Mouse (Mus musculus) lung, embryonic 16.5 days (tissue): ENCODE results near the gene Spr. TPM values are rescaled to one million over a fixed set of nuclear protein-coding genes. Genes with fewer than 3 reads are reported as not detected.
A peak's percentile ranks its signal among the peaks of the same experiment; 100 is the strongest.
"Not testable (repeated sequence)": the region's sequence is repeated elsewhere in the genome, so short reads cannot be mapped to it uniquely, and the experiment has no call there.

Experiments
- ATAC-seq: fragments of 200-750 bp; cut with Nextera tagmentation; 2 replicates; pipeline ENCODE4 v1.8.0; 2017; ENCODE audit warnings: low read depth, mild to moderate bottlenecking, moderate library complexity
- H3K27ac ChIP-seq: fragments of 300-500 bp; sonication (generic); 2 replicates; pipeline ENCODE4 v1.5.1; 2014; ENCODE audit warnings: mild to moderate bottlenecking, control low read depth, low read length
- H3K27me3 ChIP-seq: fragments of 300-500 bp; sonication (generic); 2 replicates; pipeline ENCODE4 v1.6.1; 2014; ENCODE audit warnings: low read depth, low read length, mixed read lengths; ENCODE audit not compliant: control insufficient read depth, insufficient read depth
- H3K36me3 ChIP-seq: fragments of 300-500 bp; sonication (generic); 2 replicates; pipeline ENCODE4 v1.6.1; 2014; ENCODE audit warnings: low read length; ENCODE audit not compliant: control insufficient read depth, insufficient read depth
- H3K4me1 ChIP-seq: fragments of 300-500 bp; sonication (generic); replicated peaks from 2 replicates; pipeline ENCODE4 v1.6.1; 2014; ENCODE audit warnings: low read length, mixed read lengths; ENCODE audit not compliant: control insufficient read depth, insufficient read depth
- H3K4me2 ChIP-seq: fragments of 300-500 bp; sonication (generic); 2 replicates; pipeline ENCODE4 v1.6.1; 2014; ENCODE audit warnings: low read depth, low read length, control low read depth
- H3K4me3 ChIP-seq: fragments of 300-500 bp; sonication (generic); 2 replicates; pipeline ENCODE4 v1.5.1; 2014; ENCODE audit warnings: mild to moderate bottlenecking, low read length, control low read depth
- H3K9ac ChIP-seq: fragments of 300-500 bp; sonication (generic); 2 replicates; pipeline ENCODE4 v1.6.1; 2014; ENCODE audit warnings: low read length, control low read depth
- H3K9me3 ChIP-seq: fragments of 300-500 bp; sonication (generic); 2 replicates; pipeline ENCODE4 v1.6.1; 2016; ENCODE audit warnings: low read length; ENCODE audit not compliant: control insufficient read depth
- WGBS: fragments of 180-500 bp; shearing (Covaris S2); extraction: QIAGEN DNeasy Blood & Tissue Kit; methylation state at CpG from one replicate; pipeline ENCODE4 v1.1.7; 2014; 5-methylcytosine and 5-hydroxymethylcytosine counted together
- polyA plus RNA-seq: library from polyadenylated mRNA; unstranded; fragments of >200 nt; fragmentation: Nextera tagmentation; extraction: Ambion mirVana; gene quantifications from 2 replicates; pipeline ENCODE4 v1.2.1, GENCODE M21; 2015

Spr gene
- polyA plus RNA-seq, 1 experiment from 2014 or later, result 63.6 TPM

GRCm38 (mm10) chr6:85159092-85159760, 21.7 kb upstream of the Spr start:
- WGBS, result 20% methylated on average over 6 of the region's 6 CpGs
- ATAC-seq, H3K27ac ChIP-seq: not testable (repeated sequence)

GRCm38 (mm10) chr6:85158040-85158804, 20.7 kb upstream of the Spr start:
- not testable (repeated sequence) for H3K27ac ChIP-seq, H3K27me3 ChIP-seq, H3K36me3 ChIP-seq, H3K4me3 ChIP-seq, H3K9me3 ChIP-seq, H3K4me1 ChIP-seq, ATAC-seq, H3K4me2 ChIP-seq, H3K9ac ChIP-seq
- 72% methylated on average over 4 of the region's 4 CpGs for WGBS

More at GRCm38 (mm10) chr6:85159092-85159760, 21.7 kb upstream of the Spr start:
- not testable (repeated sequence) for H3K4me2 ChIP-seq, H3K27me3 ChIP-seq, H3K36me3 ChIP-seq, H3K4me1 ChIP-seq, H3K9ac ChIP-seq, H3K4me3 ChIP-seq, H3K9me3 ChIP-seq

DNA sequence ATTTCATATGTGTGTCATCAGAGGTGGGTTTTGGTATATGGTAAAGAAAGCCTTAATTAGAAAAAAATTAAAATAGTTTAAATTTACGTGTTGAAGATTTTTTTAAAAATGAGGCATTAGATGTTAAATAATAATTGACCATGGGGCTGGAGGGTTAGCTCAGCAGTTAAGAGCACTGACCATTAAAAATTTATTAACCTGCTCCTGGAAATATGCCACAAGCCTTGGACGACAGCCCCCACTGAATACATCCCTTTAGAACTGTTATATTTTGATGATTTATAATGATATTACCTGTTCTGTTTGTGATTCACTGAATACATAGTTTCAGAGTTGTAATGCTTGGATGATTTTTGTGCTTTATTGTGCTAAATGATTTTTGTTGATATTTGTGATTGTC, 19.0 kb upstream of the Spr start:
- not testable (repeated sequence) for H3K9ac ChIP-seq, H3K9me3 ChIP-seq, H3K27ac ChIP-seq, H3K4me2 ChIP-seq, H3K4me1 ChIP-seq, H3K27me3 ChIP-seq, ATAC-seq, H3K4me3 ChIP-seq, H3K36me3 ChIP-seq
- 73% methylated on average over 2 of the region's 2 CpGs for WGBS

DNA sequence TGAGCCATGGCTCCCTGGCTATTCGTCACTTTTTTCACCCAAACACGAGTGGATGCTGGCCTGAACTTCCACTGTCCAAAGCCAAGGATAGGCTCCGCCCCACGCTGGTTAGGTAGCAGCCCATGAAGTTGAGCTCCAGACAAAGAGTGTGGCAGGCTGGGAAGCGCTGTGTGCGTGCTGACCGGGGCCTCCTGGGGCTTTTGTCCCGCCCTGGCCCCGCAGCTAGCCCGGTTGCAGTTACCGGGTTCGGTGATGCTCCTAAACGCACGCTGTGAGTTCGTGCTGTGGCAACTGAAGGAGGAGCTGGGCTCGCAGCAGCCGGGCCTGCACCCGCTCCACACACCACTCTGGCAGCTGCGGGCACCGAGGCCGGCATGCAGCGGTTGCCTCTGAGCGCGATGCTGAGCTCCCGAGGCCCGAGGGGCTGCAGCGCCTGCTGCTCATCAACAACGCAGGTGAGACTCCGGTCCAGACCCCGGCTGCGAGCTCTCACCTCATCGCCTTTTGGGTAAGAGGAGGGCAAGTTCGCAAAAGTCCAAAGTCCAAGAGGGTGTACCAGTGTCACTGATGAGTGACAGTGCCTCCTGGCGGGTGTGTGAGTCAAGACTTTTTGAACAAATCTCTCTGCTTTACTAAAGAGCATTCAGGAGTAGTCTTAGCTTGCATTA, 17.4 kb upstream of the Spr start:
- Histone ChIP-seq H3K36me3 (no peaks in the 10 kb centered on the region), H3K27me3 (no peaks in the 10 kb centered on the region), H3K4me3 (peak overlapping the region; percentile 60), H3K9me3 (no peaks in the 10 kb centered on the region), H3K4me2 (peak overlapping the region; percentile 89), H3K27ac (peak overlapping the region; percentile 17; the same call in 1 of the 2 replicates), H3K9ac (peak overlapping the region; percentile 74), H3K4me1 (peaks cover 2% of the 10 kb centered on the region; the same call in 1 of the 2 replicates)
- WGBS, result 1% methylated on average over 34 of the region's 34 CpGs
- ATAC-seq, result peak; percentile 77

GRCm38 (mm10) chr6:85153970-85154540, 16.5 kb upstream of the Spr start:
- H3K9ac ChIP-seq, result no peak overlapping the region
- ATAC-seq, result peak; percentile 67; the same call in 1 of the 2 replicates
- no peaks in the 10 kb centered on the region for H3K9me3 ChIP-seq
- H3K27ac ChIP-seq, result no peak overlapping the region
- peaks cover 2% of the 10 kb centered on the region; the same call in 1 of the 2 replicates for H3K4me1 ChIP-seq
- H3K36me3 ChIP-seq, result no peaks in the 10 kb centered on the region
- 11% methylated on average over 9 of the region's 9 CpGs for WGBS
- H3K4me2 ChIP-seq, result no peak overlapping the region
- no peak overlapping the region for H3K4me3 ChIP-seq
- no peaks in the 10 kb centered on the region for H3K27me3 ChIP-seq

- ATAC-seq, result no peak
- no peaks in the 10 kb centered on the region for H3K9me3 ChIP-seq
- H3K27me3 ChIP-seq, result no peaks in the 10 kb centered on the region
- no peak overlapping the region for H3K9ac ChIP-seq
- no peak overlapping the region for H3K27ac ChIP-seq
- peaks cover 2% of the 10 kb centered on the region; the same call in 1 of the 2 replicates for H3K4me1 ChIP-seq
- H3K4me2 ChIP-seq, result no peak overlapping the region
- WGBS, result 67% methylated on average over 3 of the region's 3 CpGs
- H3K36me3 ChIP-seq, result no peaks in the 10 kb centered on the region
- H3K4me3 ChIP-seq, result no peak overlapping the region
Measured at GRCm38 (mm10) chr6:85150386-85150785, 12.8 kb upstream of the Spr start.

- Histone ChIP-seq H3K4me2 (no peak overlapping the region), H3K36me3 (no peaks in the 10 kb centered on the region), H3K9ac (no peak overlapping the region), H3K9me3 (no peaks in the 10 kb centered on the region), H3K4me3 (no peak overlapping the region), H3K27ac (no peak overlapping the region), H3K4me1 (no peaks in the 10 kb centered on the region), H3K27me3 (no peaks in the 10 kb centered on the region)
- 46% methylated on average over 3 of the region's 3 CpGs for WGBS
- ATAC-seq, result no peak
Measured at GRCm38 (mm10) chr6:85147636-85148035, 10.1 kb upstream of the Spr start.

DNA sequence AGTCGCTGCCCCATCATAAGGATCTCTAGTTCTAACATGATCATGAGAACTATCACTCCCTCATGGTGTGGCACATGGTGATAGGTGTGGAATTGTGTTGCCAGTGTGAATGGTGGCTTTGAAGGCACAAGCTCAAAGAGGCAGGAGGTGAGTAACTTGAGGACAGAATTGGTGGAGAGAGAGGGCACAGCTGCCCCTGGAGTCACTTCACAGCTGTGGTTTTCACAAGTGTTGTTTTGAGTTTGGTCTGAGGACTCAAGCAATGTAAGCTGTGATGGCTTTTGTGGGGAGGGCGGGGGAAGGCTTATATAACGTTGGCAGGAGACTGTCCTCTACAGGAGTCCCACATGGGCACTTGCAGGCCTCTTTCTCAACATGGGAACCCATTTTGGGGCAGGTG, 6.9 kb upstream of the Spr start:
- WGBS, result 55% methylated on average over 3 of the region's 3 CpGs

DNA sequence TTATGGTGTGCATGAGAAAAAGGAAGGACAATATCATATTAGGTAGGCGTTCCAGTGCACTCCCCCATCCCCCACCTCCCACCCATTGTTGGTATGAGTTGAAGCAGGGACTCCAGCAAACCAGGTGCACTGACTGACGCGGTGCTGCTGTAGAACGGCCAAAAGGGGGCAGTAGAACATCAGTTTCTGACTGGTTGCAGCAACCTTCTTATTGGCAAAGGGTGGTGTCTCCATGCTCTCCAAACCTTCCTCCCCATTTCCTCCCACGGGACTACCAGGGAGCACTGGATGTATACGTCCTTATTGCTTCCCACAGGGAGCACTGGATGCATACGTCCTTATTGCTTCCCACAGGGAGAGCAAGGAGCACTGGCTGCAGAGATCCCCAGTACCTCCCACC, 3.4 kb upstream of the Spr start:
- H3K36me3 ChIP-seq, H3K27ac ChIP-seq, ATAC-seq, H3K4me2 ChIP-seq, H3K4me3 ChIP-seq, H3K27me3 ChIP-seq, H3K9me3 ChIP-seq, H3K4me1 ChIP-seq, H3K9ac ChIP-seq: not testable (repeated sequence)
- 6% methylated on average over 6 of the region's 7 CpGs for WGBS

More for the DNA sequence above, 6.9 kb upstream of the Spr start:
- H3K4me3 ChIP-seq, result no peak overlapping the region
- H3K4me1 ChIP-seq, result no peaks in the 10 kb centered on the region
- no peaks in the 10 kb centered on the region for H3K9me3 ChIP-seq
- no peak overlapping the region for H3K4me2 ChIP-seq
- H3K27me3 ChIP-seq, result no peaks in the 10 kb centered on the region
- H3K27ac ChIP-seq, result no peak overlapping the region
- no peak for ATAC-seq
- H3K36me3 ChIP-seq, result no peaks in the 10 kb centered on the region
- H3K9ac ChIP-seq, result no peak overlapping the region
